22 mouse cellular contexts compared by ENCODE assay signal in genomic region chr19:16954736-16955135, GRCm38 (mm10). TPM values are rescaled to one million over a fixed set of nuclear protein-coding genes. Genes with fewer than 3 reads are reported as not detected.
"Had no signal": no experiment of that assay in that cellular context is flagged by ENCODE, and none has a peak within 500 bp of the region (broad histone marks: within the 10 kb centered on the region; RNA-seq: fewer than 3 reads in every experiment).

No protein-coding gene starts in this region.

- H3K9ac ChIP-seq: kidney, embryonic 15.5 days; limb, embryonic 13.5 days; liver, embryonic 12.5 days; liver, embryonic 15.5 days; lung, embryonic 15.5 days had no signal

- H3K9me3 ChIP-seq: kidney, embryonic 15.5 days; limb, embryonic 10.5 days; limb, embryonic 13.5 days; liver, embryonic 12.5 days; liver, embryonic 15.5 days; lung, embryonic 15.5 days; midbrain, embryonic 12.5 days; midbrain, embryonic 15.5 days had no signal

- H3K4me2 ChIP-seq: liver, embryonic 15.5 days had no signal

- H3K27ac ChIP-seq: kidney, embryonic 15.5 days; left cerebral cortex, adult 2 months; limb, embryonic 10.5 days; limb, embryonic 13.5 days; liver, embryonic 12.5 days; liver, embryonic 15.5 days; lung, embryonic 15.5 days; midbrain, embryonic 12.5 days; midbrain, embryonic 15.5 days; stomach, postnatal 0 days had no signal

- DNase-seq: kidney, adult 11 months; kidney, postnatal 10 days; kidney, postnatal 36 days; liver; lung, adult 18-20 months; lung, postnatal 10 days; lung, postnatal 36 days; right cerebral cortex, postnatal 14 days; right cerebral cortex, postnatal 4 days; thymus, postnatal 25 days had no signal

- H3K4me3 ChIP-seq: left cerebral cortex, adult 2 months; liver, embryonic 12.5 days; liver, embryonic 15.5 days; lung, embryonic 15.5 days had no signal

- H3K36me3 ChIP-seq: kidney, embryonic 15.5 days; limb, embryonic 10.5 days; limb, embryonic 13.5 days; liver, embryonic 12.5 days; liver, embryonic 15.5 days; lung, embryonic 15.5 days; midbrain, embryonic 12.5 days; midbrain, embryonic 15.5 days had no signal

RNA-seq across cellular contexts. Expression of gene Prune2, which starts 1.2 kb away (rescaled TPM):
- total RNA-seq: megakaryocyte-erythroid progenitor cell, adult 5-6 weeks; monocyte, adult 5-6 weeks had no signal
